ENCODE assay signal across 13 mouse cellular contexts in genomic region chr7:67503281-67504010, GRCm38 (mm10).
A peak's percentile ranks its signal among the peaks of the same experiment; 100 is the strongest.
DNase-seq lines count a peak whose midpoint lies in the region; ATAC-seq lines count a peak whose summit lies in the region.
"Had no signal": no experiment of that assay in that cellular context is flagged by ENCODE, and none has a peak within 500 bp of the region (broad histone marks: within the 10 kb centered on the region; RNA-seq: fewer than 3 reads in every experiment).

No protein-coding gene starts in this region.

- no peaks in the 10 kb centered on the region for H3K9me3 ChIP-seq in embryonic facial prominence, embryonic 14.5 days (ENCODE audit: control insufficient read depth, low read length)
- no peaks in the 10 kb centered on the region for H3K9me3 ChIP-seq in embryonic facial prominence, embryonic 10.5 days
- no peaks in the 10 kb centered on the region for H3K9me3 ChIP-seq in hindbrain, embryonic 13.5 days
- no peaks in the 10 kb centered on the region for H3K9me3 ChIP-seq in hindbrain, embryonic 10.5 days
- H3K9me3 ChIP-seq in midbrain, embryonic 16.5 days (replicated peaks; ENCODE audit: control insufficient read depth, low read length, poor library complexity, severe bottlenecking) = no peaks in the 10 kb centered on the region
- H3K9me3 ChIP-seq: embryonic facial prominence, embryonic 12.5 days; midbrain, embryonic 12.5 days had no signal

- H3K4me2 ChIP-seq in embryonic facial prominence, embryonic 14.5 days (ENCODE audit: low read depth, low read length) = no peak overlapping the region
- H3K4me2 ChIP-seq in hindbrain, embryonic 13.5 days = no peak overlapping the region
- no peak overlapping the region for H3K4me2 ChIP-seq in midbrain, embryonic 16.5 days (ENCODE audit: low read length)
- H3K4me2 ChIP-seq: embryonic facial prominence, embryonic 12.5 days; midbrain, embryonic 12.5 days had no signal

- H3K27ac ChIP-seq in embryonic facial prominence, embryonic 14.5 days (replicated peaks; ENCODE audit: low read depth, low read length) = no peak overlapping the region
- H3K27ac ChIP-seq in embryonic facial prominence, embryonic 10.5 days (replicated peaks) = no peak overlapping the region
- H3K27ac ChIP-seq in hindbrain, embryonic 13.5 days = peak overlapping the region; percentile 44; the same call in 1 of the 2 replicates
- H3K27ac ChIP-seq in hindbrain, embryonic 10.5 days = no peak overlapping the region
- peak overlapping the region; percentile 60 for H3K27ac ChIP-seq in midbrain, embryonic 16.5 days (ENCODE audit: low read length)
- H3K27ac ChIP-seq: embryonic facial prominence, embryonic 12.5 days; midbrain, embryonic 12.5 days had no signal

- peaks cover 19% of the 10 kb centered on the region for H3K4me1 ChIP-seq in embryonic facial prominence, embryonic 14.5 days (ENCODE audit: control insufficient read depth, insufficient read depth, low read length)
- peaks cover 38% of the 10 kb centered on the region for H3K4me1 ChIP-seq in embryonic facial prominence, embryonic 10.5 days
- peaks cover 8% of the 10 kb centered on the region for H3K4me1 ChIP-seq in hindbrain, embryonic 13.5 days (replicated peaks)
- peaks cover 21% of the 10 kb centered on the region for H3K4me1 ChIP-seq in hindbrain, embryonic 10.5 days (replicated peaks)
- H3K4me1 ChIP-seq in midbrain, embryonic 16.5 days (ENCODE audit: control insufficient read depth, insufficient read depth, low read length) = peaks cover 5% of the 10 kb centered on the region; the same call in 1 of the 2 replicates
- H3K4me1 ChIP-seq: midbrain, embryonic 12.5 days had no signal

- no peak overlapping the region for H3K9ac ChIP-seq in embryonic facial prominence, embryonic 14.5 days (ENCODE audit: low read depth, low read length)
- H3K9ac ChIP-seq in hindbrain, embryonic 13.5 days = peak overlapping the region; percentile 35; the same call in 1 of the 2 replicates
- no peak overlapping the region for H3K9ac ChIP-seq in midbrain, embryonic 16.5 days (ENCODE audit: low read depth, low read length)
- H3K9ac ChIP-seq: embryonic facial prominence, embryonic 12.5 days; midbrain, embryonic 12.5 days had no signal

- H3K4me3 ChIP-seq in embryonic facial prominence, embryonic 14.5 days (ENCODE audit: low read depth, low read length) = no peak overlapping the region
- no peak overlapping the region for H3K4me3 ChIP-seq in embryonic facial prominence, embryonic 10.5 days
- no peak overlapping the region for H3K4me3 ChIP-seq in hindbrain, embryonic 13.5 days
- H3K4me3 ChIP-seq in hindbrain, embryonic 10.5 days = no peak overlapping the region
- H3K4me3 ChIP-seq in midbrain, embryonic 16.5 days (ENCODE audit: low read depth, low read length) = no peak overlapping the region
- H3K4me3 ChIP-seq: embryonic facial prominence, embryonic 12.5 days; midbrain, embryonic 12.5 days had no signal

- H3K36me3 ChIP-seq in embryonic facial prominence, embryonic 14.5 days (ENCODE audit: control insufficient read depth, insufficient read depth, low read length) = no peaks in the 10 kb centered on the region
- no peaks in the 10 kb centered on the region for H3K36me3 ChIP-seq in embryonic facial prominence, embryonic 10.5 days (replicated peaks)
- no peaks in the 10 kb centered on the region for H3K36me3 ChIP-seq in hindbrain, embryonic 13.5 days
- no peaks in the 10 kb centered on the region for H3K36me3 ChIP-seq in hindbrain, embryonic 10.5 days
- H3K36me3 ChIP-seq in midbrain, embryonic 16.5 days (ENCODE audit: control insufficient read depth, insufficient read depth, low read length) = no peaks in the 10 kb centered on the region
- H3K36me3 ChIP-seq: embryonic facial prominence, embryonic 12.5 days; midbrain, embryonic 12.5 days had no signal

- DNase-seq in embryonic facial prominence, embryonic 14.5 days (ENCODE audit: low spot score) = no peak
- DNase-seq in embryonic facial prominence, embryonic 10.5 days (ENCODE audit: low spot score) = no peak
- DNase-seq in hindbrain, embryonic 10.5 days (ENCODE audit: low spot score) = no peak
- DNase-seq in brain, adult 2 months (ENCODE audit: low read depth, low spot score) = peak; percentile 86
- no peak for DNase-seq in B cell, adult 2 months
- DNase-seq: gastrocnemius, postnatal 36 days; kidney, adult 11 months had no signal

- H3K27me3 ChIP-seq in embryonic facial prominence, embryonic 14.5 days (replicated peaks; ENCODE audit: control insufficient read depth, insufficient read depth, low read length) = no peaks in the 10 kb centered on the region
- H3K27me3 ChIP-seq in embryonic facial prominence, embryonic 10.5 days (replicated peaks; ENCODE audit: low read depth, poor library complexity, severe bottlenecking) = no peaks in the 10 kb centered on the region
- H3K27me3 ChIP-seq in hindbrain, embryonic 13.5 days = no peaks in the 10 kb centered on the region
- H3K27me3 ChIP-seq in hindbrain, embryonic 10.5 days (ENCODE audit: insufficient read depth, poor library complexity, severe bottlenecking) = no peaks in the 10 kb centered on the region
- no peaks in the 10 kb centered on the region for H3K27me3 ChIP-seq in midbrain, embryonic 16.5 days (ENCODE audit: control insufficient read depth, insufficient read depth, low read depth, low read length)
- H3K27me3 ChIP-seq: CH12.LX; midbrain, embryonic 12.5 days had no signal

- WGBS in embryonic facial prominence, embryonic 14.5 days = 40% methylated on average over 7 of the region's 7 CpGs
- 62% methylated on average over 7 of the region's 7 CpGs for WGBS in embryonic facial prominence, embryonic 10.5 days
- WGBS in hindbrain, embryonic 13.5 days = 53% methylated on average over 7 of the region's 7 CpGs
- 63% methylated on average over 7 of the region's 7 CpGs for WGBS in hindbrain, embryonic 10.5 days
- WGBS in midbrain, embryonic 16.5 days = 45% methylated on average over 7 of the region's 7 CpGs

- peak; percentile 23; the same call in 1 of the 2 replicates for ATAC-seq in embryonic facial prominence, embryonic 14.5 days (ENCODE audit: low read depth)
- no peak for ATAC-seq in hindbrain, embryonic 13.5 days (ENCODE audit: low FRiP score)
- peak; percentile 68 for ATAC-seq in midbrain, embryonic 16.5 days
- no peak for ATAC-seq in megakaryocyte-erythroid progenitor cell, adult 5-6 weeks (replicated peaks; ENCODE audit: low FRiP score, low TSS enrichment, poor library complexity, severe bottlenecking)

Comparison
In these comparisons a context has a peak if more than half of its experiments do, and no peak if none do; other contexts are left out.
1. H3K27ac ChIP-seq: peak in hindbrain, embryonic 13.5 days (single experiment) and midbrain, embryonic 16.5 days (single experiment); none in embryonic facial prominence, embryonic 14.5 days (single experiment), embryonic facial prominence, embryonic 10.5 days (single experiment) and hindbrain, embryonic 10.5 days (single experiment).
2. ATAC-seq: peak in embryonic facial prominence, embryonic 14.5 days (single experiment) and midbrain, embryonic 16.5 days (single experiment); none in hindbrain, embryonic 13.5 days (single experiment) and megakaryocyte-erythroid progenitor cell, adult 5-6 weeks (single experiment).